Mouse (Mus musculus): ENCODE results near the gene Olfr561.

GRCm38 (mm10) chr7:102733793-102734192, 37.2 kb upstream of the Olfr561 start:
- TF ChIP-seq EP300 (IDR thresholded peaks at IDR 0.05) (no peak), CTCF (IDR thresholded peaks at IDR 0.05) (no peak)

Measured in lung, postnatal 0 days (tissue).